In the genomic region with DNA sequence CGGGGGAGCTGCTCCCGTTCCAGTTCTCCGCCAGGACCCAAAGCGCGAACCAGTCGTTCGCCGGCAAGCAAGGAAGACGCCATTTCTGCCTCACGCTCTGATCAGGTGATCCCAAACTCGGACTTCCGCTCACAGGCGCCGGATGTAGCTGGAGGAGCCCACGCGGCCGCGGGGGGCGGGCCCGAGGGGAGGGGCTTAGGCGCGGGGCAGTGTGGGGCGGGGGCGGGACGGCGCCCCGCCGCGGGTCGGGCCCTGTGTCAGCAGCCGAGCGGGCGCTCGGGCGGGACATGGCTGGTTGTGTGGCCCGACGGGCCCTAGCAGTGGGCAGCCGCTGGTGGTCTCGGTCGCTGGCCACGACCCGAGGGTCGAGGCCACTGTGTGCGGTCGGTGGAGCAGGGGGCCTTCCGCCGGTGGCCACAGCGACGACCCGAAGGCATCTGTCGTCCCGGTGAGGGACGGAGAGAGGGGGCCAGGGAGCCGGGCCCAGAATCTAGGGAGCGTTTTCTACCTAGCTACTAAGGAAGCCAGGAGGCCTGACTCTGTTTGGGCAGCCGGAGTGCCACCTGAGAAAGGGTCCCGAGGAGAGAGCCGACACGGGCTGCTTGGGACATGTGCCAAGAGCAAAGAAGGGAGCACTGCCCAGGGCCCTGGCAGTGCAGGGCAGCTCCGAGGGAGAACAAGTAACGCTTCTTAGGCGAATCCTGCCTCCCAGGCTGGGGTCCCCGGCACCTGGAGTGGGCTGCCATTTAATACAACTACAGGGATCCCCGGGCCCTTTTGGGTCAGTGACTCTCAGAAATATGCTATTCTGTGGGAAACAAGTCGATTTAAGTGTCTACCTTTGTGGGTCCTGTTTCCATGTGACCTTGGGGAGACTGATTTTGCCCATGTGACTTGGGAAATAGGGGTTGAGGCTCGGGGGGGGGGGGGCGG, we compare ENCODE assay signal across 8 mouse cellular contexts. TPM values are rescaled to one million over a fixed set of nuclear protein-coding genes. Genes with fewer than 3 reads are reported as not detected.
DNase-seq lines count a peak whose midpoint lies in the region; ATAC-seq and TF ChIP-seq lines count a peak whose summit lies in the region.

Gene Tmem199, minus strand, starts transcription at position 148 of the 933 bp plus-strand sequence.
Gene Poldip2, plus strand, starts transcription at position 169 of the 933 bp plus-strand sequence.

- H3K9ac ChIP-seq in lung, postnatal 0 days (replicated peaks; ENCODE audit: low read depth) = peak within 1 kb of the TSS; percentile 94

- peak within 1 kb of the TSS; percentile 97 for H3K27ac ChIP-seq in hindbrain, embryonic 10.5 days
- H3K27ac ChIP-seq in lung, postnatal 0 days (ENCODE audit: low read length) = peak within 1 kb of the TSS; percentile 88

- peaks cover 61% of the 10 kb centered on the region for H3K36me3 ChIP-seq in hindbrain, embryonic 10.5 days
- peaks cover 29% of the 10 kb centered on the region for H3K36me3 ChIP-seq in lung, postnatal 0 days (ENCODE audit: insufficient read depth, low read length)

- under 1% methylated on average over 67 of the region's 67 CpGs for WGBS in hindbrain, embryonic 10.5 days
- under 1% methylated on average over 43 of the region's 67 CpGs for WGBS in lung, postnatal 0 days

- H3K4me1 ChIP-seq in hindbrain, embryonic 10.5 days (replicated peaks) = peaks cover 26% of the 10 kb centered on the region
- peaks cover 3% of the 10 kb centered on the region; the same call in 1 of the 2 replicates for H3K4me1 ChIP-seq in lung, postnatal 0 days (ENCODE audit: insufficient read depth, low read depth, low read length)

- no peak for TF ChIP-seq EP300 in lung, postnatal 0 days (IDR thresholded peaks at IDR 0.05)

- ATAC-seq in frontal cortex, adult (ENCODE audit: low TSS enrichment) = peak; percentile 89
- ATAC-seq in lung, postnatal 0 days = peak; percentile 99

- H3K27me3 ChIP-seq in hindbrain, embryonic 10.5 days (ENCODE audit: insufficient read depth, poor library complexity, severe bottlenecking) = no peaks in the 10 kb centered on the region
- no peaks in the 10 kb centered on the region for H3K27me3 ChIP-seq in lung, postnatal 0 days (replicated peaks; ENCODE audit: insufficient read depth, low read length)

- peak; percentile 72 for DNase-seq in MEL-GATA-1-ER (ENCODE audit: extremely low read depth, low read depth)
- peak; percentile 82 for DNase-seq in cerebellum, adult 8-10 months
- DNase-seq in hindbrain, embryonic 10.5 days (ENCODE audit: low spot score) = peak; percentile 96
- peak; percentile 92 for DNase-seq in layer of hippocampus, adult 9-11 months
- DNase-seq in lung, postnatal 0 days (ENCODE audit: low spot score) = peak; percentile 96
- peak; percentile 78 for DNase-seq in ovary, postnatal 14 days (ENCODE audit: low spot score)
- DNase-seq in thymus, postnatal 14 days = peak; percentile 93

- no peak for TF ChIP-seq CTCF in lung, postnatal 0 days (IDR thresholded peaks at IDR 0.05)

- H3K9me3 ChIP-seq in hindbrain, embryonic 10.5 days = no peaks in the 10 kb centered on the region
- H3K9me3 ChIP-seq in lung, postnatal 0 days (ENCODE audit: low read length) = no peaks in the 10 kb centered on the region

- peak within 1 kb of the TSS; percentile 88 for H3K4me3 ChIP-seq in hindbrain, embryonic 10.5 days
- H3K4me3 ChIP-seq in lung, postnatal 0 days (ENCODE audit: low read depth, low read length) = peak within 1 kb of the TSS; percentile 77

- peak within 1 kb of the TSS; percentile 89 for H3K4me2 ChIP-seq in lung, postnatal 0 days (replicated peaks; ENCODE audit: low read depth, low read length)

RNA-seq across cellular contexts. Expression of gene Tmem199, which starts in this region (rescaled TPM):
- 84.0 and 86.4 TPM in 2 replicates for polyA plus RNA-seq in hindbrain, embryonic 10.5 days (2016; fragmentation: Nextera tagmentation; extraction: Ambion mirVana)
- 32.3 and 32.4 TPM in 2 replicates for polyA plus RNA-seq in lung, postnatal 0 days (2015; fragmentation: Nextera tagmentation; extraction: Ambion mirVana)

RNA-seq across cellular contexts. Expression of gene Poldip2, which starts in this region (rescaled TPM):
- 135 and 152 TPM in 2 replicates for polyA plus RNA-seq in hindbrain, embryonic 10.5 days (2016; fragmentation: Nextera tagmentation; extraction: Ambion mirVana)
- 105 and 111 TPM in 2 replicates for polyA plus RNA-seq in lung, postnatal 0 days (2015; fragmentation: Nextera tagmentation; extraction: Ambion mirVana)

Comparison
In these comparisons a context has a peak if more than half of its experiments do, and no peak if none do; other contexts are left out.
1. Peak in every context shown above with its lines: DNase-seq, ATAC-seq, H3K4me3 ChIP-seq and H3K27ac ChIP-seq.